1 mouse cellular context compared by ENCODE assay signal in the genomic region with DNA sequence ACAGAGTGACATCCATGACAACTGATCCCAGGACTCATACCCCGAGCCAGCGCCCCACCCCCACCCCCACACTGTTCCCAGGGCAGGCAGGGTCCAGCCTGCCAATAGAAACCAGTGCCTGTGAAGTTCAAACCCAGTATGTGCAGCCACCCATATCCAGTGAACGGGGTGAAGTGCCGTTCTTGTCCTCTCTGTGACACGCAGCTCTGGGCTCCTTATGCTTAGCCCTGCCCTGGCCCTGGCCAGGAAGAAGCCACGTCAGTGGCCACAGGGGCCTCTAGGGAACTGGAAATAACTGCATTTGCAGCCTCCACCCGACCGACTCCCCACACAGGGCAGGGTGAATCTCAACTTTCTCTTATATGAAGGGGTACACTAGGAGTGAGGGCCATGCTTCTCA.
TF ChIP-seq lines count a peak whose summit lies in the region.

No protein-coding gene starts in this region.

TF ChIP-seq in C2C12, 6 proteins besides CTCF, POLR2A, EP300 and RAD21 (continued from another document):
- TF ChIP-seq MYOG (IDR thresholded peaks at IDR 0.05; ENCODE audit: control insufficient read depth, extremely low read depth, insufficient read length) = no peak
